Mouse (Mus musculus): ENCODE measurements at regions not wholly inside any gene's neighbourhood (a gene's known extent, or its start where the extent isn't known, plus 50 kb on each side); places are given as distances from the start of the nearest gene placed in this dataset.

GRCm38 (mm10) chr1:130524744-130525143, 62.2 kb upstream of the Cd55 start:
- no peak for DNase-seq

GRCm38 (mm10) chr1:130517868-130518267, 55.3 kb upstream of the Cd55 start:
- no peak for DNase-seq

GRCm38 (mm10) chr1:130516641-130517040, 54.1 kb upstream of the Cd55 start:
- DNase-seq: no peak

- DNase-seq: no peak
Observed at GRCm38 (mm10) chr1:130515316-130515715, 52.8 kb upstream of the Cd55 start.

- DNase-seq: no peak
Observed at GRCm38 (mm10) chr1:130513482-130513881, 50.9 kb upstream of the Cd55 start.

- peak; percentile 59 for DNase-seq
Observed at GRCm38 (mm10) chr1:130512798-130513405, 50.4 kb upstream of the Cd55 start.

All from lung, postnatal 36 days (tissue).